8 mouse cellular contexts compared by ENCODE assay signal in the genomic region with DNA sequence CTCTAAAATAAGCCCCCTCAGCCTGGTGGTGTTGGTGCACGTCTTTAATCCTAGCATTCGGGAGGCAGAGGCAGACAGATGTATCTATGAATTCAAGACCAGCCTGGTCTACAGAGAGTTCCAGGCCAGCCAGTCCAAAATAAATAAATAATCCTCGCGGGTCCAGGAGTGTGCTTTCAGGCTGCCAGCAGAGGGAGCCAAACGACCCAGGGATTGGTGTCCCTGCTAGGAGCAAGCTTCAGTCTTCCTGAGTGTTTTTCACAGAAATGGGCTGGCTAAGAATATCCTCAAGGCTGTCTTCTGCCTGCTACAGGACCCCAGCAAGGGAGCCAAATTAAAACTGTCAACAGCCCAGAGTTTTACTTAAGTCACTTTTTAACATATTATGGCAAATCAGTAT. TPM values are rescaled to one million over a fixed set of nuclear protein-coding genes. Genes with fewer than 3 reads are reported as not detected.
DNase-seq lines count a peak whose midpoint lies in the region; ATAC-seq and TF ChIP-seq lines count a peak whose summit lies in the region.

No protein-coding gene starts in this region.

- no peak for TF ChIP-seq POLR2A in kidney, adult 2 months (IDR thresholded peaks at IDR 0.05; ENCODE audit: low read depth, low read length)

- H3K27me3 ChIP-seq in C2C12 (ENCODE audit: control insufficient read depth, insufficient read depth, insufficient read length) = no peaks in the 10 kb centered on the region
- H3K27me3 ChIP-seq in kidney, adult 2 months (replicated peaks; ENCODE audit: control insufficient read depth, insufficient read depth, low read length) = no peaks in the 10 kb centered on the region
- H3K27me3 ChIP-seq in liver, embryonic 12.5 days (replicated peaks) = no peaks in the 10 kb centered on the region
- no peaks in the 10 kb centered on the region for H3K27me3 ChIP-seq in neural tube, embryonic 14.5 days (ENCODE audit: control insufficient read depth, insufficient read depth, low read length)

- no peaks in the 10 kb centered on the region for H3K79me2 ChIP-seq in C2C12 (ENCODE audit: control insufficient read depth, insufficient read depth)

- peak; percentile 70 for TF ChIP-seq CTCF in C2C12 (IDR thresholded peaks at IDR 0.05; ENCODE audit: control insufficient read depth, insufficient read depth, insufficient read length)
- TF ChIP-seq CTCF in kidney, adult 2 months (conservative IDR thresholded peaks at IDR 0.05; ENCODE audit: insufficient read depth, insufficient read length, low read depth, low read length) = peak; percentile 96

- H3K79me3 ChIP-seq in C2C12 (ENCODE audit: low read depth) = no peaks in the 10 kb centered on the region

- H3K4me1 ChIP-seq in kidney, adult 2 months (ENCODE audit: control insufficient read depth, insufficient read depth, low read length) = no peaks in the 10 kb centered on the region
- peaks cover 26% of the 10 kb centered on the region for H3K4me1 ChIP-seq in liver, embryonic 12.5 days
- peaks cover 4% of the 10 kb centered on the region; the same call in 1 of the 2 replicates for H3K4me1 ChIP-seq in neural tube, embryonic 14.5 days (ENCODE audit: control insufficient read depth, insufficient read depth, low read length)

- no peak overlapping the region for H3ac ChIP-seq in C2C12 (ENCODE audit: control insufficient read depth, insufficient read length, low read depth)

- DNase-seq in cerebellum, postnatal 4 days (ENCODE audit: low spot score in 2 of 2) = peak; percentile 65 to 83
- DNase-seq in heart, adult 11 months = peak; percentile 98
- peak; percentile 89 for DNase-seq in kidney, adult 2 months
- DNase-seq in thymus, postnatal 10 days (ENCODE audit: low spot score in 2 of 2) = peak; percentile 54 to 86

- H3K4me2 ChIP-seq in liver, embryonic 12.5 days = no peak overlapping the region
- H3K4me2 ChIP-seq in neural tube, embryonic 14.5 days (ENCODE audit: low read depth, low read length) = no peak overlapping the region

- H3K9me3 ChIP-seq in liver, embryonic 12.5 days (replicated peaks) = no peaks in the 10 kb centered on the region
- H3K9me3 ChIP-seq in neural tube, embryonic 14.5 days (ENCODE audit: control insufficient read depth, low read length) = no peaks in the 10 kb centered on the region

- peaks cover 44% of the 10 kb centered on the region for H3K36me3 ChIP-seq in C2C12 (ENCODE audit: control insufficient read depth, insufficient read depth)
- H3K36me3 ChIP-seq in kidney, adult 2 months (ENCODE audit: control insufficient read depth, insufficient read depth, low read length) = no peaks in the 10 kb centered on the region
- peaks cover 94% of the 10 kb centered on the region for H3K36me3 ChIP-seq in liver, embryonic 12.5 days
- no peaks in the 10 kb centered on the region for H3K36me3 ChIP-seq in neural tube, embryonic 14.5 days (ENCODE audit: control insufficient read depth, insufficient read depth, low read length)

- H3K9ac ChIP-seq in liver, embryonic 12.5 days = peak overlapping the region; percentile 3; the same call in 1 of the 2 replicates
- H3K9ac ChIP-seq in neural tube, embryonic 14.5 days (replicated peaks; ENCODE audit: low read depth, low read length) = no peak overlapping the region

- no peak overlapping the region for H3K27ac ChIP-seq in kidney, adult 2 months (ENCODE audit: insufficient read depth, low read depth, low read length)
- H3K27ac ChIP-seq in liver, embryonic 12.5 days = peak overlapping the region; percentile 66
- H3K27ac ChIP-seq in neural tube, embryonic 14.5 days (ENCODE audit: low read depth, low read length) = no peak overlapping the region

- 21% methylated on average over 5 of the region's 5 CpGs for WGBS in kidney, adult 2 months
- WGBS in liver, embryonic 12.5 days (ENCODE audit: insufficient replicate concordance) = 12% methylated on average over 5 of the region's 5 CpGs
- 34% methylated on average over 5 of the region's 5 CpGs for WGBS in neural tube, embryonic 14.5 days

- no peak overlapping the region for H3K4me3 ChIP-seq in C2C12 (ENCODE audit: insufficient read depth, poor library complexity, severe bottlenecking)
- H3K4me3 ChIP-seq in kidney, adult 2 months (ENCODE audit: insufficient read depth, low read depth, low read length) = no peak overlapping the region
- H3K4me3 ChIP-seq in liver, embryonic 12.5 days = no peak overlapping the region
- H3K4me3 ChIP-seq in neural tube, embryonic 14.5 days (ENCODE audit: low read depth, low read length) = no peak overlapping the region

- ATAC-seq in activated CD4-positive, CD25-positive, alpha-beta regulatory T cell, adult 4 months = peak; percentile 57
- ATAC-seq in liver, embryonic 12.5 days = peak; percentile 62
- peak; percentile 54; the same call in 1 of the 2 replicates for ATAC-seq in neural tube, embryonic 14.5 days (ENCODE audit: low read depth)

TF ChIP-seq in C2C12, 6 proteins besides CTCF, POLR2A, EP300 and RAD21:
- TF ChIP-seq USF1 (IDR thresholded peaks at IDR 0.05; ENCODE audit: low read depth) = no peak
- no peak for TF ChIP-seq MAX (IDR thresholded peaks at IDR 0.05)
- TF ChIP-seq MYOD1 (IDR thresholded peaks at IDR 0.05; ENCODE audit: control insufficient read depth, insufficient read length, low read depth) = no peak
- TF ChIP-seq CEBPB (IDR thresholded peaks at IDR 0.05; ENCODE audit: low read depth) = no peak
- TF ChIP-seq FOSL1 (IDR thresholded peaks at IDR 0.05; ENCODE audit: insufficient read depth, low read length, poor library complexity, severe bottlenecking) = no peak
- TF ChIP-seq MYOG (IDR thresholded peaks at IDR 0.05; ENCODE audit: control insufficient read depth, extremely low read depth, insufficient read length) = no peak
TF ChIP-seq in C2C12: peak in this region for 0.

RNA-seq across cellular contexts. Expression of a gene that starts 11.6 kb away (rescaled TPM):
- 0.51 TPM for polyA plus RNA-seq in C2C12 (2012; fragmentation: generic; extraction: Trizol)
- polyA plus RNA-seq in activated CD4-positive, CD25-positive, alpha-beta regulatory T cell, adult 4 months (2017; shearing (Covaris generic)) = 100 to 1,000 TPM; 132 to 138 TPM
- 42.4 and 43.0 TPM in 2 replicates for polyA plus RNA-seq in kidney, adult 2 months (2012; rRNA removed)
- 63.1 and 63.7 TPM in 2 replicates for polyA plus RNA-seq in liver, embryonic 12.5 days (2016; fragmentation: Nextera tagmentation; extraction: Ambion mirVana)
- polyA plus RNA-seq in neural tube, embryonic 14.5 days (2014; fragmentation: Nextera tagmentation; extraction: Ambion mirVana) = 2.0 and 8.2 TPM in 2 replicates

RNA-seq across cellular contexts. Expression of a gene that starts 13.8 kb away (rescaled TPM):
- 18.5 TPM for polyA plus RNA-seq in C2C12 (2012; fragmentation: generic; extraction: Trizol)
- polyA plus RNA-seq in activated CD4-positive, CD25-positive, alpha-beta regulatory T cell, adult 4 months (2017; shearing (Covaris generic)) = 1 to 10 TPM; 5.0 to 8.2 TPM
- polyA plus RNA-seq in kidney, adult 2 months (2012; rRNA removed) = 0.26 and 0.28 TPM in 2 replicates
- 20.9 and 22.2 TPM in 2 replicates for polyA plus RNA-seq in liver, embryonic 12.5 days (2016; fragmentation: Nextera tagmentation; extraction: Ambion mirVana)
- 5.1 and 5.7 TPM in 2 replicates for polyA plus RNA-seq in neural tube, embryonic 14.5 days (2014; fragmentation: Nextera tagmentation; extraction: Ambion mirVana)

RNA-seq across cellular contexts. Expression of a gene that starts 19.2 kb away (rescaled TPM):
- not detected for polyA plus RNA-seq in C2C12 (2012; fragmentation: generic; extraction: Trizol)
- polyA plus RNA-seq in activated CD4-positive, CD25-positive, alpha-beta regulatory T cell, adult 4 months (2017; shearing (Covaris generic)) = not detected
- polyA plus RNA-seq in kidney, adult 2 months (2012; rRNA removed) = 0.11 and 0.14 TPM in 2 replicates
- 1.2 and 1.4 TPM in 2 replicates for polyA plus RNA-seq in liver, embryonic 12.5 days (2016; fragmentation: Nextera tagmentation; extraction: Ambion mirVana)
- 0.58 and 1.8 TPM in 2 replicates for polyA plus RNA-seq in neural tube, embryonic 14.5 days (2014; fragmentation: Nextera tagmentation; extraction: Ambion mirVana)

RNA-seq across cellular contexts. Expression of a gene that starts 22.0 kb away (rescaled TPM):
- 1.8 TPM for polyA plus RNA-seq in C2C12 (2012; fragmentation: generic; extraction: Trizol)
- under 1 TPM; 0.33 to 0.51 TPM for polyA plus RNA-seq in activated CD4-positive, CD25-positive, alpha-beta regulatory T cell, adult 4 months (2017; shearing (Covaris generic))
- 7.9 and 10.0 TPM in 2 replicates for polyA plus RNA-seq in kidney, adult 2 months (2012; rRNA removed)
- polyA plus RNA-seq in liver, embryonic 12.5 days (2016; fragmentation: Nextera tagmentation; extraction: Ambion mirVana) = 64.3 and 68.7 TPM in 2 replicates
- polyA plus RNA-seq in neural tube, embryonic 14.5 days (2014; fragmentation: Nextera tagmentation; extraction: Ambion mirVana) = 10.4 and 19.5 TPM in 2 replicates

RNA-seq across cellular contexts. Expression of a gene that starts 28.2 kb away (rescaled TPM):
- 0.07 TPM for polyA plus RNA-seq in C2C12 (2012; fragmentation: generic; extraction: Trizol)
- polyA plus RNA-seq in activated CD4-positive, CD25-positive, alpha-beta regulatory T cell, adult 4 months (2017; shearing (Covaris generic)) = not detected
- not detected in 2 replicates for polyA plus RNA-seq in kidney, adult 2 months (2012; rRNA removed)
- polyA plus RNA-seq in liver, embryonic 12.5 days (2016; fragmentation: Nextera tagmentation; extraction: Ambion mirVana) = 0.53 and 0.54 TPM in 2 replicates
- polyA plus RNA-seq in neural tube, embryonic 14.5 days (2014; fragmentation: Nextera tagmentation; extraction: Ambion mirVana) = 12.5 and 20.1 TPM in 2 replicates
